Mouse (Mus musculus) ovary, adult 18-20 months (tissue): ENCODE results near the gene Ndufb4.
"Not testable (repeated sequence)": the region's sequence is repeated elsewhere in the genome, so short reads cannot be mapped to it uniquely, and the experiment has no call there.

ENCODE experiments used
- DNase-seq: peaks from one replicate; pipeline ENCODE4 v3.0.0; 2022; ENCODE audit warnings: low spot score, mixed read lengths

The Ndufb4 gene

DNA sequence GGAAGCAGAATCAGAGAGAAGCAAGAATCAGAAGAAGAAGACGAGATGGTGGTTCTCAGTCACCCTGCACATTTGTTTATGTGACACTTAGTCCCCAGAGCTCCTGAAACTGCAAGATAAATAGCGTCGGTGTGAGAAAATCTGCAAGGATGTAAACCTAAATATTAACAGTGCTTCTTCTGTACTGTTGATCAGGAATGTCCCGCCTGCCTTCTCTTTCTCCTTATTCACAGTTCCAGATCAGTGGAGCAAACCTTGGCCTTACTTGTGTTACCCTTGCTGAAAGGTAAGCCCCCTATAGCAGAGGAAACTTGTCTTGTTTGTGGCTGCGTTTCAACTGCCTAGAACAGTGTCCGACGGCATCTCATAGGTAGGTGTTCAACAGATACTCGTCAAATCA, 23.3 kb upstream of the Ndufb4 start:
- DNase-seq = no peak

DNA sequence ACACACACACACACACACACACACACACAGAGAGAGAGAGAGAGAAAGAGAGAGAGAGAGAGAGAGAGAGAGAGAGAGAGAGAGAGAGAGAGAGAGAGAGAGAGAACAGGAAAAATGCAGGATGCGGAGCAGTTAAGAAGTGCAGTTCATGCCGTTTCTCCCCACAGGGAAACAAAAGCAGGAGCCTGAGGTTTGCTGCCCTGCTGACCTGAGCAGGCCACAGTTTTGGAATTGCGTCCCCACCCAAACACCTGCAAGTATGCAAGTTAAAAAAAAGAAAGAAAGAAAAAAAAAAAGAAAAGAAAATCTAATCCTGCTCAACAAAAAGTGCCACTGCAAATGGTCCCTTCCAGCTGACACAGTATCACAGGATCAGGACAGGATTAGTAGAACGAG, 22.4 kb upstream of the Ndufb4 start:
- DNase-seq = no peak

DNA sequence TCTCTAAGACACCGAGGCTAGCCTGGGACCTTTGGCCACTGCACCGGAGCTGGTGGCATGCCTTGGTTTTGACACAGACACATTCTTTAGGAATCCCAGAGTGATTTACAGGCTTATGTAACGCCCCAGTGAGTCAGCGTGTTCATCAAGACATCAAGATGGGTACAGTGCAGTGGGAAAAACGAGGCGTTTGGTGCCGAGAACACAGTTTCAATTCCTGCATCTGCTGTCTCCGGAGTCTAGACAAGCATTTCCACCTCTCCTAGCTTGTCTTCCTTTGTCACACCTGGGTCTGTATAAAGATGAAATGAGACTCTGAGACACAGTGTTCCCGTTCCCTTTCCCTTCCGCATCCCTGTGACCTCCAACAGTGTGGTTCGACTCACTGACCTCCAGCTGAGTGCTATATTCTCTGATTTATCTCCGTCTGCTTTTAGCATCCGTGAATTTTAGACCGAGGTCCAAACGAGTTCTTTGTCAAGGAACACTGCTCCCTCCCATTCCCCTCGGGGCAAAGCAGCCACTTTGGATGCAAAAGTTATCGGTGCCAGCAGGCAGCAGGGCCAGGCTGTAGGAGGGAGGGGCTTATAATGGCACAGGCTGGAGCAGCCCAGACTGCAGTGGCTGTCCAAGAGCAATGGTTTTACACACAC, 21.9 kb upstream of the Ndufb4 start:
- no peak for DNase-seq

DNA sequence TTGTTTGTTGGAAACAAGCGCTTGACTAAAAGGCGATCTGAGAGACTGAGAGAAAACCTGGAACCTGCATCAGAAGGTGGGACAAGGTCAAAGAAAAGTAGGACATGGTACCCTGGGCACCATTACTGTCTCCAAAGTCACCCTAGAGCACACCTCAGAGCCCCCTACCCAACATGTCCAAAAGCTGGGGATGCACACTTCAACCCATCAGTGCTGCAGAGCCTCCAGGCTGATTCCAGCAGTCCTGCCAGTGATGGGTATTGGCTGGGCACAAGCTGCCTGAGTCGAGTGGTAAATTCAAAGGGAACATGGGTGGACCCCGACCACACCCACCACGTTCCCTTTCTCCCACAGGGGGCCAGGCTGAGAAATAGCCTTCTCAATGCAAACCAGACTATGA, 21.1 kb upstream of the Ndufb4 start:
- DNase-seq = no peak

DNA sequence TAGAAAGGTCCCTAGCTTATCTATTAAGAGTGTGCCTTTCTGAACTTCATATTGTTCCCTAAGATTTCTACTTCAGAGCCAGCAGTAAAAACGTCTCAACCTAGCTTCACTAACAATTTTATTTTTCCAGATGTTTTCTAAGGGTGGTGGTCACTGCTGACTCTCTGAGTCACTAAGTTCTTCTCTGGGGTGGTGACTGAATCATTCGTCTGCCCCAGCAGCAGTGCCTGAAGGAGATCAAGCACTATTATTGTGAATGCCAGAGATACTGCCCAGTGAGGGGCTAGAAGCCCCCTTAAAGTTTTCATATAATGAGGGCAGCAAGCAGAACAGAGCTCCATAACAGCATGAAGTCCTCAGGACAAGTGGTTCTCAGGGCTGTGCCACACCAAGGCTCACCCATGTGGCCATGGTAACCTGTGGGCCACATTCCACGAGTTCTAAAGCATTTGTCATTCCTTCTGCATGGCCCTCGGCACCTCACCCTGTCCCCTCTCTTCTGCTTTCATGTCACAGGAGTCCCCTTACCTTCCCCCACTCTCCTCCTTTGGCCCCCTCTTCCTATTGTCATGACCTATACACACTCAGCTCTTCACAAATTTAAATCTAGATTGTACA, 16.5 kb upstream of the Ndufb4 start:
- DNase-seq = no peak

DNA sequence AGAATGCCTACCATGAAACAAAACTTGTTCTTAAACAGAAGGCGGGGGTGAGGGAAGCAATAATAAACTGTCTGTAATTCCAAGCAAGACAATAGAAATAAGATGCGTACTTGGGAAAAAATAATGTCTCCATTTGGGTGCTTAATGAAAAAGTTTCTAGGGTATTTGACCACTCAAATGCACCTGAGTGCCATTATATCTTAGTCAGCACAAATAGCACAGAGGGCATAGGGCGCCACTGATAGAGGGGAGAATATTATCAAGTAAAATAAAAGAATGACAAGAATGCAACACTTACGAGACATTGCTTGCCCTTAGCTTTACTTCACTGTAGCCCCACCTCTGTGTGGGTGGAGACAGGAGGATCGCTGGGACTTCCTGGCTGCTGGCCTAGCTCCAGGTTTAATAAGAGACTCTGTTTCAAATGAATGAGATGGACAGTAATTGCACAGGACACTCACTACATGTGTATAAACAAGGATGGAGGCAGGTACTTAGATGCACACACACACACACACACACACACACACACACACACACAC, 11.2 kb upstream of the Ndufb4 start:
- no peak for DNase-seq

DNA sequence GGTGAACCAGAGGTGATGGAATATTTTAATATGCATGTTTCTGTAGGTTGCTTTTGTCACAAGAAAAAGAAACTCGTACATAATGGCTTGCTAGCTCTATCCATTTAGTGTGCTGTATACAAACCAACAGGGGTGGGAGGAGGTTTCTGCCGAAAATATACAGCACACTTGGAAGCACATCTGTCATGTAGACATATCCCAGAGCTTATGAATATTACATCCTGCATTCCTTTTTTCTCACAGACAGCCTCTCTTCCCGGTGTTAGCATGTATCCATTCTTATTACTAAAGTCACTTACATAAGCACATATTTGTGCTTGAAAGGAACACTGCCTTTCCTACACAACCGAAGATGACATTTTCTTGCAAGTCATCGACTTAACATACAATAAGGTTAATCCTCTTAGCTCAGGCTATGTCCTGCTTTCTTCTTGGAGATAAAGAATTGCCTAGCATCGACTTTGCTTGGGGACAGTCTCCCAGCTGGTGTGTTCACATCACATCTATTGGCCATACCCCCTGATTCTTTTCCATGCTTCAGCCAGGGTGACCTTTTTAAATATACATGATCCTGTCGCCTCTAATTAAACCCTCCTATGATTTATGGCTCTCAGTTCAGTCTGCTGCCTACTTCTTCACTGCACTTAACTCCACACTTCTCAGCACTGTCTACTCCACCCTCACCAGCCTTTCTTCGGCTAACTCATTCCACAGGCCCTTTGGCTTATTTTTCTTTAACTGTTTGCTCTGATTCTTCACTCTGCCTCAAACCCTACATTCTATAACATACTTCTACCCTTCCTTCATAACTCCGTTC, 9.6 kb upstream of the Ndufb4 start:
- no peak for DNase-seq

DNA sequence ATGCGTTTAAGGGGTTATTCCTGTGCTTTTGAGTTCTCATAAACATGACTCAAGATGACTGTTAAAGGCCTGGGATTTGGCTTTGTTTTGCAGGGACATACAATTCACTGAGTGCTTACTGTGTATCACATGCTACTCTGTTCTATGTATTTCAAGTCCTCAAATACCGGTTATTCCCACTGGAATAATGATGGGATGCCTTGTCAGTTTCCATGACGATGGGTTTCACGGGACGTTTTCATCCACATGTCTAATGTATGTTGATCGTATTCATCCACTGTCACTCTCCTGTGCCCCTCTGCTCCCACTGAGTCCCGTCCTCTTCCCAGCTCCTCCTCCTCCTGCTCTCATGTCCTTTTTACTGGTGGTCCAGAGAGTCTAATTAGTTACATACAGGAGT, 2.5 kb upstream of the Ndufb4 start:
- no peak for DNase-seq

DNA sequence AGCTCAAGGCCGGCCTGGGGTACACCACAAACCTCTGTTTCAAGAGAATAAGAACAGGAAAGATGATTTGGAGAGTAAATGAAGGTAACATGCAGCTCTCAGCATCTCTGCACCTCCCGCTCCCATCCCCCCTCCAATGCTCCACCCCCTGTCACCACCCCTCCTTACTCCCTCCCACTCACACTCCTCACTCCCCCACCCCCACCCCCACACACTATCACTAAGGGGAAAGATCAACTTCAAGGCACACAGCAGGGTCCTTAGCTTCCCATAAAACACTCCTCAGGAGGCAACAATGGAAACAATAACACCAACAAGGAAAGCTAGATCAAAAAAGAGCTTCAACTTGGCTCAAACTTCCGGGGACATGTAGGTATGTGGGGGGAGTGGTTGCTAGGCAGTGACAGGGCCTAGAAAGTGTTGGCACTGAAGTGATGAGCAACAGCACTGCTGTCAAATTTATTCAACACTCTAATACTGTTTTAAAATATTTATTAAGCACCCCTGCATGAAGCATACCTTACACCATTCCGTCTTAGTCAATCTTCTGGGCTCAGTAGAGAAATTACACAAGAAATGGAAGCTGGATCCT, 1.6 kb upstream of the Ndufb4 start:
- DNase-seq = no peak

DNA sequence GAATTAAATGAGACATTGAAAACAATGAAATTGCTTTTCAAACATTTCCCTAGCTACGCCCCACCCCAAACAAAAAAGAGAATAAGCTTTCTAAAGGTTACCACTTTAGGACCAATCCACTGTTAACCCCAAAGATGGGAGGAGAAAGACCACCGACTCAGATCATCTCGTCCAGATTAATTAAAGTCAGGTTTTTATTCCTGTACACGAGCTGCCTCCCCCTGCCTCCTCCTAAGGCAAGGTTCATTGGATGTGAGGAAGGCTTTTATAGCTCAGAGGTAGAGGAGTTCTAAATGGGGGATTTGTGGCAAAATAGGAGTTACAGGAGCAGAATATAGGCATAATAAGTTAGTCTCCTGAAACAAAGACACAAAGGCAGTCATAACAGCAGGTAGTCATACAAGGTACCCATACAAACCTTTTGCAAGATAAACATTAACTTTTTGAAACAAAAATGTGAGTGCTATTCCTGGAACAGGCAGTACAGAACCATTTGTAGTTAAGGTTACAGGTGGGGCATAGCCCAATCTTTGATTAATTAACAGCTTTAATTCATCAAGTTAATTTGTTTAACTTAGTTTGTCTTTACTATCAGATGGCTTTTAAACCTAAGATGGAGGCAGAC, 690 bp upstream of the Ndufb4 start:
- DNase-seq = no peak

DNA sequence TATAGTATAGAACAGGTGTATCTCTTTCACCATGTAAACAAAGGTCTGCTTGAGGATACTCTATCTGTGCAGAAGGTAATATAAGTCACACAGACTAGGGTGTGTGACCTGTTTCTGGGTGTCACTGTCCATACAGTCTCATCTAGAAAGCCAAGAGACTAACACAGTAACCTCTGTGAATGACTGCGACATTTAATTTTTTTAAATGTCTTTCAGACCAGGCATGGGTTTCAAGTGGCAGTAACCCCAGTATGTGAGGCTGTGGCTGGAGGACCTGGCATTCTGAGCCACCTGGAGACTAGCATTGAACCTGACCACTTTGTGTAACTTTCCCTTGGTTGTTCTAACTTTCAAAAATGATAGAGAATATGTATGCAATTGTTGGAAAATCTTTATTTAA, 1.2 kb downstream of the Ndufb4 start:
- DNase-seq = no peak

DNA sequence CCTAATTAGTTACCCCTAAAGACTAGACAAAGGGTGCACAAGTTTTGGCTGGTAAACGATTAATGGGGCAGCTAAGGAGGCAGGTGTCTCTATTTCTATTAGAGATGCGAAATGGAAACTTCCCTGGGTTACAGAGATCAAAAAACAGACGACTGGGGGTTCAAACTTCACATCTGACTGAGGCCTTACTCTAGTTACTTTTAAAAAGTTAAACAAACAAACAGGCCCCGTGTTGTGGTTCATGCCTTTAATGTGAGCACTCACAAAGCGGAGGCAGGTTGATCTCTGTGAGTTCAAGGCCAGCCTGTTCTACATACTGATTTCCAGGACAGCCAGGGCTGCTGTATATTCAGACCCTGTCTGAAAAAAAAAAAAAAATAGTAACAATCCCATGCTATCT, 1.6 kb downstream of the Ndufb4 start:
- no peak for DNase-seq

DNA sequence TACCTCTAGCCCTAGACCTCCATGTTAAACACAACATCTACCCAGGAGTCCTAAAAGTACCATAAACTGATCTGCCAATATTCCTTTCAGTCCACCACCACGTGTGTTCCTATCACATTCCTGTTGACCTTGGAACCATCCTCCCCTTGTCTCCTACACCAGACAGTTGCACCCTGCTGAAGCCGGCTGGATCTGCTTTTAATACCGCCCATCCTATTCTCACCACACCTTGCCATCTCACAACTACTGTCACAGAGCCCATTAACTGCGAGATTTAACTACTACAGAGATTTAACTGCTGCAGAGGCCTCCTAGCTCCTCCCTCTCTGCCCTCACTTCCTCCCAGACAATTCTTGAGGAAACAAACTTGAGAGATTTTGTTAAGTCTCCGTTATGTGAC, 2.8 kb downstream of the Ndufb4 start:
- no peak for DNase-seq

DNA sequence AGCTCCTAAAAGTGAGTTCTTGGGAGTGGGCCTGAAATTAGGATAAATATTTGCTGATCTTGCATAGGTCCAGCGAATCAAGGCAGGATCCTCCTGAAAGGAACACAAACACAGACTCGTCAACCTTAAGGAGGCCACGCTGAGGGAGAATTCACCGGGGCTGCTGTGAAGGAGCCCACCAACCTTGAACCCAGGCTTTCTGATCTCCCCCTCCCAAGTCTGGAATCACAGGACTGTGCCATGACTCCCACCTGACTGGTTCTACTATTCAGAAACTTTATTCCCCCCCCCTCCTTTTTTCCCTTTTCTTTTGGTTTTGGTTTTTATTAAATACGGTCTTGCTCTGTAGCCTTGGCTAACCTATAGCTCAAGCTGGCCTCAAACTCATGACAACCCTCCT, 5.2 kb downstream of the Ndufb4 start:
- no peak for DNase-seq

DNA sequence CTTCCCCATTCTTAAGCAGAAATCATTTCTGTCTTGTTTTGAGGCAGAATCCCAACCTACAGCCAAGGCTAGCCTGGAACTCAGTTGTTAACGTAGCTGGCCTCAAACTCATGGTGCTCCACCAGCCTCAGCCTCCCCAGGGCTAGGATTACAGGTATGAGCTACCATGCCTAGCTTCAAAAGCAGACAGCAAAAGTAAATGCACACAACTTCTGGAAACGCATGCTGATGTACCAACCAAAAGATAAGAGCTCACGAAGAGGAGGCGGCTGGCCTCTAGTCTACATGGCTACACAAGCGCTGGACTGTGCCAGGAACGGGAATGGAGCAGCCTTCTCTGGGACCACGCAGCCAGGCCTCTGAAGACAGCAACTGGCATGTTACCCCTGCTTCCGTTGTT, 6.3 kb downstream of the Ndufb4 start:
- DNase-seq = no peak

DNA sequence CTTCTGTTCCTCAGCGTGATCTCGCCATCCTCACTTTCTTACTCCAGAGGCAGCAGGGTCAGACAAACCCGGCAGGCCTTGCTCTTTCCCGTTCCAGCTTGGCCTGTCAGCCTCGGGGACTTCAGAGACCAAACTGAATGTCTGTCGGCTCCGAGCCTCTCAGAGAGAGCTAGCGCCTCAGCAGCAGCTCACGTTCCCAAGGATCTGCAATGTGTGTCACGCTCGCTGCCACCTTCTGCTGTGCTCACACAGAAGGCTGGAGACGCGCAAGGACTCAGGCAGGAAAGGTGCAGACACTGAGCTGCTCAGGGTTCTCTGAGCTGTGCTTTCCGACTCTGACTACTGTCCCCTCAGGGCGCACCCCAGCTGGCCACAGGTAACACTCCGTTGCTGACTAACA, 7.2 kb downstream of the Ndufb4 start:
- no peak for DNase-seq

DNA sequence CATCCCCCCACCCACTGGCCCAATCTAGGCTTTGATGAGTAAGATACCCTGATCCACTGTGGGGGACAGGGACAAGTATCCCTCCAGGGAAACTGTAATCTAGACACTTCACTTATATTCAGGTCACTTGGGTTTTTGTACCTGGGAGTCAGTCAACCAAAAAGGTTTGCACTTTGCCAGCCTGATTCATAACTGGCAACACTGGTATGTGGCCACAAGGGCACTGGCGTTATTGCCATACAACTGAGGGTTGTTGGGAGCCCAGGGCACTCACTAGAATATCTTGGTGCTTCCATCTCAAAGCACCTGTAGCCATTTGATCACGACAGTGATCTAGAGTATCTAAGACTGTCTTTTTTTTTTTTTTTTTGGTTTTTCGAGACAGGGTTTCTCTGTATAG, 8.5 kb downstream of the Ndufb4 start:
- no peak for DNase-seq

DNA sequence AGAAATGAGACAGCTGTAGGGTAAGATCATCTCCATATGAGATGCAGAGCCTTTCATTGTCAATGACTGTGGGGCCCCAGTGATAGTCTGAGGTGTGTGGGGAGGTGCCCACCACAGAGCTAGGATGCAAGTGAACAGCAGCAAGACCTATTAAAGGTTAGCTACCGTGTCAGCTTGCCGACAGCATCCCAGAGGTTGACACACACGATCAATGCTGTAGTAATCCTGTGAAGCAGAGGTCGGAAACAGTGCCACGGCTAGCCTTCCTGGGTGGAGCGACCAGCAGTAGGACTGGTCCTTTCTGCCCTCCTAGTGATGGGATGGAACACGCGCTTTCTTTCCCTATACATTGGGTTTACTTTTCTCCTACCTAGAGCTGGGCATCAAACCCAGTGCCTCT, 9.0 kb downstream of the Ndufb4 start:
- DNase-seq = no peak

DNA sequence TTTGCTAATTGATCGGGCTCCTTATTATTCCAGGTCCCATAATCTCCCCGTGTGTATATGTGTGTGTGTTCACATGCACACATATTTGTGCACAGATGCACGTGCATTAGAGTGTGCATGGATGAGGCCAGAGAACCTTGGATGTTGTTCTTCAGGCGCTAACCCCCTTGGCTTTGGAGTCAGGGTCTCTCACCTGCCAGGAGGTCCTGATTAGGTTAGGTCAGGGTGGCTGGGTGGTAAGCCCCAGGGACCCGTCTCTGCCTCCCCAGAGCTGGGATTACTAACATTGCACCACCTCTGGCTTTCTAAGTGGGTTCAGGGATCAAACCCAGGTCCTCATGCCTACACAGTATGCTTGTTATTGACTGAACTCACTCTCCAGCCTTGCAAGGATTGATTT, 9.8 kb downstream of the Ndufb4 start:
- no peak for DNase-seq

DNA sequence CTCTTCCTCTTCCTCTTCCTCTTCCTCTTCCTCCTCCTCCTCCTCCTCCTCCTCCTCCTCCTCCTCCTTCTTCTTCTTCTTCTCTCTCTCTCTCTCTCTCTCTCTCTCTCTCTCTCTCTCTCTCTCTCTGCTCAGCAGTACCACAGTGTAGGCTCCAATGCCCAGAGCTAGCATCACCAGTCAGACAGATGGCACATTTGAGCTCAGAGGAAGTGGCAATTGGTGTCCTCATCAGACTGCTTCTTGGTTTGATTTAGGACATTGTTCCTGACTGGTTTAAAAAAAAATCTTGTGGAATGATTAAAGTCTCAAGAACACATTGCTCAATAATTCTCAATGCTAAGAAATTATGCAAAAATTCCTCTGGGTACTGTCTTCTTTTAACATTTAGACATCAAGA, 13.7 kb downstream of the Ndufb4 start:
- not testable (repeated sequence) for DNase-seq

DNA sequence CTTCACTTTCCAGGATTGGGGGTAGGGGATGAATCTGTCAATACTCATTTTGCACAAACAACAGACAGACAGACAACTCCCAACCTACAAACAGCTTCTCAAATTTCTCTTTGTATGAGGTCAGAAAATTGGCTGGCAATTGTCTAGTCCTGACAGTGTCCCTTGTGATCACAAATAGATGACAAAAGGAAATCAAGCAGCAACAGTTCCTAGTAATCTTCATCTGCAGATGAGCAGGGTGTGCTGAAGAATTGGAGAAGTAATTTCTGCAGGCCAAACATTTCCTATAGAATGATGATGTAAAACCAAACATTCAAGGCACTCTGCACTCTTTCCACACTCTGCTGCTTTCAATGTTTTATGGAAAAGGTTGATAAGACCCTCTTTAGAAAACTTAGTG, 16.5 kb downstream of the Ndufb4 start:
- DNase-seq = no peak

DNA sequence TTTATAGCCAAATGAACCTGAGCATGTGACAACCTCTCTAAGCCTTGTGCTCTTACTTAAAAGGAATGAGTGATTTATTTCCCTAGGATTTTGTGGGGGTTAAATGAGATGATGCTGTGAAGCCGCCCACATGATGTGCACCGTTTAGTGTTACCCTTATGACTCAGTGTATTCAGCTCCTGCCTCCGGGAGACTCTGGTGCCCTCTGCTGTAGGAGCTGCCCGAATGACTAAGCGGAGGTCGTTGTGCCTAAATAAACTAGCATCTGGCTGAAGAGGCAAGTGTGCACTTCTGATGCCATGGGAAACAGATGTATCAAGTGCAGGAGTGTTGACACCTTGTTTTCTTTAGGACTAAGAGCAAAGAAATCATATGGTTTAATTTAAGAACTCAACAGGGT, 18.1 kb downstream of the Ndufb4 start:
- DNase-seq = no peak
